Mouse (Mus musculus): Measurements from ENCODE around the gene Jade3.
"Not testable (repeated sequence)": the region's sequence is repeated elsewhere in the genome, so short reads cannot be mapped to it uniquely, and the experiment has no call there.

Gene Jade3

DNA sequence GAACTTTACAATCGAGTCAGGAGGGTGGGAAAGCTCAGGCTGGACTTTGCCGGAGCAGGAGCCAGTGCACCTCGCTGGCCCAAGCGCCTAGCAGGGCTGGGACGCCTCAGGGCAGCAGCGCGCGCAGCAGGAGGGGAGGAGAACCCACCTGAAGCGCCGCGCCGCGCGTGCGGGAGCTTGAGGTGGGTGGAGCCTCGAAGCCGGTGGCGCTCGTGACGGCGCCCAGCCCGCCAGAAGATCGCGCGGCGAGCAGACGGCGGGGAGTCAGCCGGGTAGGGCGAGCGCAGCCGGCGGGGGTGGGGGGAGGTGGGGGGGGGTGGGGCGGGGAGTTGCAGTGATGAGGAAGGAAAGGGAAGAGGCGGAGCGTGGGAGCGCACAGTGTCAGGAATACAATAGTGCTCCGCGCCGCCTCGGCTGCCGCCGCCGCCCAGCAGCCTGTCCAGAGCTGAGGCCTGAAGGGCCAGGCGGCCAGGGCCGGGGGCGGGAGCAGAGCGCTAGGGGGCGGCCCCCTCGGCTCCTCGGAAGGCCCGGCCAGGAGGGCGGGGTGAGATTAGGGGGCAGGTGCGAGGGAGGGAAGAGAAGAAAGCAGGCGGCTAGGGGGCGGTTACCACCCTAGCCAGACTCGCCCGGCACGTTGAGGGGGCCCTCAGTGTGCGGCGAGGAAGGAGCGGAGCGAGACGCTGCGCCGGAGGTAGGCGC lies at the start of gene Jade3:
TSS of gene Jade3 (plus strand) at position 549 of the 699 bp plus-strand sequence.
- peak; percentile 73 for DNase-seq

DNA sequence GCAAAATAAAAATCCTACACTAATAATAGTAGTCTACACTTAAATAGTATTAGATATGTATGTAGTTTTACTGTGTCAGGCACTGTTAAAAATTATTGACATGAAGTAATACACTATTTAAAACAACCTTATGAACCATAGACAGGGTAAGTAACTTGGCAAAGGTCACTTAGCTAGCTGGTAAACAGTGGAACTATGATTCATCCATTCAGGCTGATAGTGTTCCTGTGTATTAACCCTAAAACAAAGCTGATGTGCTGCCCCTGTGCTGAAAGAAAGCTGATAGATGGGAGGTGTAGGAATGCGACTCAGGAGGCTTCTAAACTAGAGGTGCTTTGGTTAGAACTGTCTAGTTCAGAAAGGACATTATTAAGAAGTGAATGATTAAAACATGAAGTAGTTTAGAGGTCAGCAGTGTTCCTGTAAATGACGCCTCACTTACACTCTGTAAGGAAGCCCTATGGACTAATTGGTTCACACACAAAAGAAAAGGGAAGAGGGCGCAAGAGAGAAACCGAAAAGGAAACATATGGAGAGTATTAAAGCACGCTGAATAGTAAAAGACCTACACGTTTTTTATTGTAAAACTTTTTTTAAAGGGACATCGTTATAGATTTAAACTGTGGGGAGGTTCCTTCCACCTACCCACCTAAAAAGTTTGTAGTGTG lies 46.0 kb upstream of the Jade3 start:
- no peak for DNase-seq

DNA sequence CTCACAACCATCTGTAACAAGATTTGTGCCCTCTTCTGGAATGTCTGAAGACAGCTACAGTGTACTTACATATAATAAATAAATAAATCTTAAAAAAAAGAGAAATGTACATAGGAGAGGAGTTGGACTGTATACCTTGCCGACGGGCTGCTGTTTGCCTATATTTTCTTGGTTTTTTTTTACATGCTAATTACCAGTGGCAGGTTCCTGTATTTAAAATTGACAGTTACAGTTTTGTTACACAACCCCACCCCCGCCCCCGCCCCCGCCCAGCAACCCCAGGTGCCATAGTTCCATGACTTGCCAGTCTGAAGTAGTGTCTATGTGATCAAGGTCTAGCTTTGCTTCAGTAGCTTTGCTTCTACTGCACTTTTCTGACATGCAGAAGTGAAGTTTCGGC lies 43.2 kb upstream of the Jade3 start:
- no peak for DNase-seq

DNA sequence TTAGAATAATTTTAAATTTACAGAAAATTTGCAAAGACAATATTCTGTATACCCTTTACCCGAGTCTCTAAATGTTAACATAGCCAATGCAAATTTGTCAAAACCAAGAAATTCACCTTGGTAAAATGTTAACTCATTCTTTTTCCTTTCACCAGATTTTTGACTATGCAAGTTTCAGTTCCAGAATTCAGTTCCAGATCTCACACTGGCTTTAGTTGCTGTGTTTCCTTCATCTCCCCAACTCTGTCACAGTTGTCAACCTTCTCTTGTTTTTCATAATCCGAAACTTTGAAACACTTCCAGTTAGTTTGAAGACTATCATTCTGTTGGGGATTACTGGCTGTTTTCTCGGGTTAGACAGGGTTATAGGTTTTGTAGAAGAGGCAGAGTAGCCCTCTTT lies 38.5 kb upstream of the Jade3 start:
- no peak for DNase-seq

DNA sequence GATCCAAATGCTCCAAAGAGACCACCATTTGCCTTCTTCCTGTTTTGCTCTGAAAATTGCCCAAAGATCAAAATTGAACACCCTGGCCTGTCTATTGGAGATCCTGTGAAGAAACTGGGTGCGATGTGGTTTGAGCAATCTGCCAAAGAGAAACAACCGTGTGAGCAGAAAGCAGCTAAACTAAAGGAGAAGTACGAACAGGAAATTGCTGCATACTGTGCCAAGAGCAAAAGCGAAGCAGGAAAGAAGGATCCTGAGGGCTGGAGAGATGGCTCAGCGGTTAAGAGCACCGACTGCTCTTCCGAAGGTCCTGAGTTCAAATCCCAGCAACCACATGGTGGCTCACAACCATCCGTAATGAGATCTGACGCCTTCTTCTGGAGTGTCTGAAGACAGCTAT lies 33.5 kb upstream of the Jade3 start:
- DNase-seq: not testable (repeated sequence)

DNA sequence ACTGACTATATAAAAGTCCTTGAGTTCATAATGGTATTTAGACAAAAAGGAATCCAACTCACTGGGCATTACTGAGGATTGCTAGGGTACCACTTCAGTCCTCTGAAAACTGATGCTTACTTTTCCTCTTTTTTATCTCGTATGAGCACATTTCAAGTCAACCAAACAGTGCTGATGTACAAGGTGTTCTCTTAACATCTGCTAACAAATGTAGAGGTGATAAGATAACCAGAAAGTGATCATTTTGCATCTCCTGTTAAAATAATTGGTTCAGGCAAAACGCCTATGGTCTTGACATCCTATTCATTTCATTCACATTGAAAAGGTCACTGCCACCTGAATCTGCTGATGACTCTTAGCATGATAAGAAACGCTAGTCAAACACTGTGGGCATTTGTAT lies 32.5 kb upstream of the Jade3 start:
- DNase-seq: no peak

DNA sequence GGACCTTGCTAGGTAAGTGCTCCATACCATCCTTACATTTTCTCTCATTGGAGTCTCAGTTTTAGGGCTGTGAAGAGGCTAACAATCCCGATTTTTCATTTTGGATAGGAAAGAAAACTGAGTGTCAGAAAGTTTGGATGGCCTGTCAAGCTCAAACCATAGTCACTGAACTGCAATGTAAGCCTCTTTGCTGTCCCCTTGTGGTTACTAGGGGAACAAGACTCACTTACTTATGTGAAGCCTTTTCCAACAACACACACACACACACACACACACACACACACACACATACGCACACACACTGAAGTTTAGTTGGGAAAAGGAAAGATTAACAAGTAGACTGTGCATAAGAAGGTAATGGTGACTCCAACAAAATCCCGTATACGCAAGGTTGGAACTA lies 21.4 kb upstream of the Jade3 start:
- DNase-seq: no peak

DNA sequence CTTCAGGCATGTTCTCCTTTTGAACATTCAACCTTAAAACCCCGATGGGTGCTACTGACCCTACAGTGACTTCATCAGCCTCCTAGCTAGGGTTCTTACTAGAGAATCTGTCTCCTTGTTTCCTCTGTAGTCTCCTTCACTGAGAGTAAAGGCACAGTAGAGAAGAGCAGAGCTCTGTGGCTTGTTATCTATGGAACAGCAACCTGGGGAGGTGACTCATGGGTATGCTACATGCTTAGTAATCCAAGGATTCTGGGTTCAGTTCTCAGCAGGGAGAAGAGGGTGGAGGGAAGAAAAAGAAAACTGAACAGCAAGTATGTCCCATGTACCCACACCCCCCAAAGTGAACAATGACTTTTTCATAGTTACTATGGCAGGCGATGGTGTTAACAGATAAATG lies 18.6 kb upstream of the Jade3 start:
- DNase-seq: no peak

DNA sequence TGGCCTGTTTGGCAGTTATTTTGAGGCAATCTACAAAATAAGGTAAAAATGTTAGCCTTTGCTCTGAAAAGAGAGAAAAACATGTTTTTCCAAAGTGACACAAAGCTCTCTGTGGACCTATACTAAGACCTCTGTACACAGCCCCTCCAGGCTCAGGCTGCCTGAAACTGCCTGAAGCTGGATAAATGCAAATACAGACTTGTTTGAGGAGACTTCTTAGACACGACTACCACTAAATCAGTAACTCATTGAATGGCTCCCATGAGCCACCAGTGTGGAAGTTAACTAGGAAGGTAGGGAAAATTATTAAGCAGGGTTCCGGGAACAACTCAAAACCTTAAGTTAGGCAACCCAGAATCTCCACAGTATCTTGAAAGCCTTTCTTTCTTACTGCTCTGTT lies 17.8 kb upstream of the Jade3 start:
- DNase-seq: no peak

DNA sequence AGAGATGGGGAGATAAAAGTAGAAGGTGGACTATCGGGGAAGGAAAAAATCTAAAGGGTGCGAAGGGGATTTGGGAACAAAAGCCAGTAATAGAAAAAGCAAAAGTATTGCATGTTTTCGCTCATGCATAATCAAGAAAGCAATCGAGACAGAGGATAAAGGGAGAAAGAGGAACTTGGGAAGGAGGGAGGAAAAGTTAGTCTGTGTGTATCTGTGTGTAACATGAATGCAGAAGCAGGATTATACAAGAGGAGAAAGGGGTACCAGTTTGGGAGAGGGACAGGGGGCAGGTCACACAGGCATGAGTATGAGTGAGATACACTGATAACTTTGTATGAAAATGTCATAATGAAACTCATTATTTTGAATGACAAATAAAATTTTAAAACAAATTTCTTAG lies 14.1 kb upstream of the Jade3 start:
- DNase-seq: no peak

DNA sequence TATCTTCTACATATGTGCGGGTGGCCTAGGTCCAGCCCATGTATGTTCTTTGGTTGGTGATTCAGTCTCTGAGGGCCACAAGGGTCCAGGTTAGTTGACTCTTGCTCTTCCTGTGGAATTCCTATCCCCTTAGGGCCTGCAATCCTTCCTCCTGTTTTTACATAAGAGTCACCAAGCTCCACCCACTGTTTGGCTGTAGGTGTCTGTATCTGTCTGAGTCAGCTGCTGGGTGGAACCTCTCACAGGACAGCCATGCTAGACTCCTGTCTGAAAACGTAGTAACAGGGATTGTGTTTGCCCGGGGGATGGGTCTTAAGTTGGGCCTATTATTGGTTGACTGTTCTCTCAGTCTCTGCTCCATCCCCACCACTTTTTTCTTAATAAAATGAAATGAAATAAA lies 13.3 kb upstream of the Jade3 start:
- no peak for DNase-seq

DNA sequence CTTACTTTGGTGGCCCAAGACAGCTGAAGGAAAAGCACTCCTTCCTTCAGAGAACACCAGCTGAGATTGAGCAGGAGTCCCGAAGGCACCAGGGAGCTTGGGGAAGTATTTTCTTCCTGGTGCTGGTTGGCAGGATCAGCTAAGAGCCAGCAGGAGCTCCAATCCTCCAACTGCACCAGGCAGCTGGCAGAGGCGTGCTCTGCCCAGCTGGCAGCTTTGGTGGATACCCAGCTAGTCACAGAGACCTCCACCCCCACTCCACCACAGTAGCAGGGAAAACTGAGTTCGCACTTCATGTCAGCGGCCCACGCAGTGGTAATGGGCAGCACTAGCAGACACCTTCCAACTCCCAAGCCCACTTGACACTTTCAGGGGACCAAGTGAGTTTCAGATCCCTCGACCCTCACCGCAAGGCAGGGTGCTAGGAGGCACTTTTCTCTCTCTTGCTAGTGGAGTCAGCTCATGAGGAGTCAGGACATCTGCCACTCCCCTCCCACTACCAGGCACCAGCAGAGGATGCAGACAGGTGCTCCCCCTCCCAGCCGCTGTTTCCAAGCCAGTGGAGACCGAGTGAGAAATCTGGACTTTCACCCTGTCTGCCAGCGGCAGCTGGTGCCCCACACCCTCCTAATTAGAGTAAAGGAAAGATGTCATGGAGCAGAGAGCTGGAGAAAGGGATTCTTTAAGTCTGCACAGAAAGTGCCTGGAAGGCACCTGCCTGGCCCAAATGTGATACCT lies 10.4 kb upstream of the Jade3 start:
- no peak for DNase-seq

DNA sequence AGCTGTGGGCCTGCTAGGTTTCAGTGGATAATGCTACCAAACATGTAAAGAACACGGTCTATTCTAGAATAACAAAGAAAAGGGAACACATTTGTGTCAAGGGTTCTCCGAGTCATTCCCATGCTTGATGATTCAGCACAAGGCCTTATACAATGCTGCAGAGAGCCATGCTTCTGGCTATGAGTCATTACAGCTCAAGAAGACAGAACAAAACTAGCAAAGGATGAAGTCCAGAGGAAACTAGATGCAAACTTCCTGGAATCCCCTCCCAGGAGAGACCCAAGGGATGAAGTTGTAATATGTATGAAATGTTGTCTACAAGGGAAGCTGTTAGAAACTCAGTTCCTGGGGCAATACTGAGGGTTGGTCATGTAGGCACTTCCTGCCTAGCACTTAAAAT lies 7.0 kb upstream of the Jade3 start:
- DNase-seq: no peak

DNA sequence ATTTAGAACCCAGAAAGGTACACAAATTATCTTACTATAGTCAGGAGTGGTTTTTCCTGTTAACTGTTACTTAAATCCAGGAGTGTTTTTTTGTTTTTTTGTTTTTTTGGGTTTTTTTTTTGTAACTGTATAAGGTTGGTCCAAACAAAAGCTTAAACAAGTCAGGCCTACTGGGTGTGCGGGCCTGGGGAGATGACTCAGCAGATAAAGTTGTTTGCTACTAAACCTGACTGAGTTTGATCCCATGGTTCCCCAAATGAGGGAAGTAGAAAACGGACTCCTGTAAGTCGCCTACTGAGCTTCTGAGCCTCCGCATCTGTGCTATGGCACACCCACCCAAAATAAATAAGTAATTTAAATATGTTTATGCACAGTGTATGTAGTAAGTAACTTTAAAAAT lies 6.0 kb upstream of the Jade3 start:
- no peak for DNase-seq

DNA sequence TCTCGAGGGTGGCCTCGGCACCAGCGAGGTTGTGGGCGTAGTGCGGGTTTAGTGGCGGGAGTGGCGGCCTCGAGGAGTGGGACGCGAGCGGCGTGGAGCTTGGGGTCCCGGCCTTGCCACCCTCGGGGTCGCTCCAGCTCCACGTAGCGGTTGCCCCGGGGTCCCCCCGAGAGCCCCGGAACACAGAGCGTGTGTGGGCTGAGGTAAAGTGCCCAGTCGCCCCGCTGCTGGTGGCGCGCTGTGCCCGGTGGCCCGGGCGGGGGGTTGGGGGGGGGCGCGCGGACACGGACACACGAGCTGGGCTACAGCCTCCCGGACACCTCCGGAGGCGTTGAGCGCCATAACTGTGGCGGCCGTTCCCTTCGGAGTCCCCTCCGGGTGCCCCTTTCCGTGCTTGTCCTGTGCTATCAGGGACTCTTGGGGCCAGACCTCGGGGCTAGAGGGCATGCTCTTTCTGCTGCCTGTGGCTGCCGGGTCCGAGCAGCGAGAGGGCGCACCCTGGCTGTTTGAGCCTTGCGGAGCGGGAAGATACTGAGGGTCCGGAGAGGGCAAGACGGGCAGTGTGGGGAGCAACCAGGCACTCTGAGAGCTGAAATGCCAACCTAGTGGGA lies 456 bp downstream of the Jade3 start:
- DNase-seq: peak; percentile 22

DNA sequence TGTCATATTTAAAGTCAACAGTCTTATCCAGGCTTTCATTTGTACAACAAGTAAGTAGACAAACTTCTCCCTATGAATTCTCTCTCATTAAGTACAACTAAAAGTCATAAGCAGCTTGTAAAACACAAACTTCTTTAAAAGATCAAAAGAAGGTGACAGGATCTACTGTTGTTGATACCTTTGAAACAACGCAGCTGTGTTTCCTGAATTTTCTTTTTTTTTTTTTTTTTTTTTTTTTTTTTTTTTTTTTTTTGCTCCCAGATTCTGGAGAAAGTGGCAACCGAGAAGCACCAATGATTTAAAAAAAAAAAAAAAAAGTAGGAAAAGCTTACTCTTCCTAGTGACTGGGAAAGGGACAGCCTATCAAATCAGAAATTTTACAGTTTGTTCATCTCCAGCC lies 57.7 kb downstream of the Jade3 start:
- no peak for DNase-seq

DNA sequence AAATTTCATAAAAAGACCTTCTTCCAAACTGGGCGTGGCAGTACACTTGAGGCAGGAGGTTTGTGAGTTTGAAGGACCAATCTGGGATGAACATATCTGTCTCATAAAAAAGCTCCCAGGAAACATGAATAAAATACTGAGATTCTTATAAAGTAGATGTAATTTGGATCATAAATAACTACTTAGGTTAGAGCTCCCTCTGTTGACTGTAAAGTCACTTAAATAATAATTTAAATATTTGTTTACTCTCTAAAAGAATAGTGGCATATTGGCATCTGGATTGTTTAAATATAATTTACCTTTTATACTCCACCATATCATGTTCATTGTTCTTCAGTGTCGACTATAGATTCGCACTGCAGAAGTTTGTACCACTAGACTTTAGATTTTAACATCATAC lies 72.2 kb downstream of the Jade3 start:
- no peak for DNase-seq

DNA sequence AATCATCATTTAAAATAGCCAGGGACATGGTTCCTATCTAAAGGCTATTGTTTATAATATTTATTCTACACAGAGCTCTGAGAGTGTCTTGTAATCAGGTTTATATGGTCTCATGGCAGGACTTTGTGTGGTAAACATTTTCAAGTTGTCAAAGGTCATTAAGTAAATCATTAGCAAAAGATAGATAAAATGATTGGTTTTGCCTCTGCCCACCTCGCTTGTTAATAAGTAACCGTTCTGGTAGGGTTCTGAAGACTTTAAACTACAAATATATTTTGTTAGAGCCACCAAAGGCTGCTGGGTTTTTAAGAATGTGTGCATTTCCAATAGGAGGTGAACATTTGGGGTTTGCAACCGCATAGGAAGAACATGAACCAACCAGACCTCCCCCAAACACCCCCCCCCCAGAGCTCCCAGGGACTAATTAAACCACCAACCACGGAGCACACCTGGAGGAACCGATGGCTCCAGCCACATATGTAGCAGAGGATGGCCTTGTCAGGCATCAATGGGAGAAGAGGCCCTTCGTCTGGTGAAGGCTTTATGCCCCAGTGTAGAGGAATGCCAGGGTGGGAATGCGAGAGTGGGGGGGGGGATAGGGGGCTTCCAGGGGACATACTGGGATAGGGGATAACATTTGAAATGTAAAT lies 94.9 kb downstream of the Jade3 start:
- no peak for DNase-seq

DNA sequence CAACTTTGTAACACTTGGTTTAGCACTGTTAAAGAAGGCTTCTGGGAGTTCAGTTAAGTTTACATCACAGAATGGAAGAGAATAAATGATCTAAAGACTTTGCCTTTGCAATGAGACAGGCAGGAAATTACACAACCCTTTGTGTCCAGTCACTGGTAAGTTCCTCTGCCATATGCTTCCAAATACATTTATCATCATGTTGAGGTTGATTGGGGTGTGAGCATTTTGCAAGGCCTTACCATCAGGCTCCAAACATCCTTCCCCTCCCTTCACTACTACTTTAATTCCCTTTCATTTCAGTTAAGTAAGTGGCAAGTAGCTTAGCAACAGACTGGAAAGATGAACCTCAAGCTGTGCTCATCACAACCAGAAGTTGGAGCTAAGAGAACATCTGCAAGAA lies 96.1 kb downstream of the Jade3 start:
- no peak for DNase-seq

DNA sequence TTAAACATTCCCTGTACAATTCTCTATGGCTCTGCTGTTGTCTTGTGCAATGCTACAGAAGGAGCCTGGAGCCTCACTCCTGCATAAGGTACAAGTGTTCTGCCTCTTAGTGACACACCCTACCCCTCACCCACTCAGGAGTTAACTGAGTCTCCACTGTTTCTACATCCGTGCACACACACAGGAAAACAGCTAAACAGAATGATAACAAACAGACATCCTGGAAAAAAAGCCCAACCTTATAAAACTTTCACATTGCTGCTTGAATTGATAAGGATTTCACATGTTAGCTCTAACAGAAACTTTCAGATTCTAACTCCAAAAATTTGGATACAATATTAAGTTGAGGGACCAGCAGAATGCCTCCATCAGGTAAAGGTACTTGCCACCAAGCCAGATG lies 107.1 kb downstream of the Jade3 start:
- DNase-seq: no peak

DNA sequence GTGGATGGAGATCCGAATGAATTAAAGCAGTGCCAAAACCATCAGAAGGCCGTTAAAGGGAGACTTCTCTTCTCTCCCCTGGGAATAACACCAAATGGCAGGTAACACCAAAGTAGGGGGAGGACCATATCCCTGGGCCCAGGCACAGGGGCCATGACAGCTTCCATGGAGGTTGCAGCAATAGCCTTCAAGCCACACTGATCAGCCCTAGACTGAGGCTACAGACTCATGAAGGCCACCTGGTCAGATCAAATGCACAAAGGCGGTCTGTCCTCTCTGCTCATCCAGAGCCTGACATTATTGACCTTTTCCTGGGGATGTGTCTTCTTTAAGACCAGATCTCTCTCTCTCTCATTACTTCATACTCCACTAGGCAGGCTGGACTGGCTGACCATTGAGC lies 118.4 kb downstream of the Jade3 start:
- DNase-seq: no peak

DNA sequence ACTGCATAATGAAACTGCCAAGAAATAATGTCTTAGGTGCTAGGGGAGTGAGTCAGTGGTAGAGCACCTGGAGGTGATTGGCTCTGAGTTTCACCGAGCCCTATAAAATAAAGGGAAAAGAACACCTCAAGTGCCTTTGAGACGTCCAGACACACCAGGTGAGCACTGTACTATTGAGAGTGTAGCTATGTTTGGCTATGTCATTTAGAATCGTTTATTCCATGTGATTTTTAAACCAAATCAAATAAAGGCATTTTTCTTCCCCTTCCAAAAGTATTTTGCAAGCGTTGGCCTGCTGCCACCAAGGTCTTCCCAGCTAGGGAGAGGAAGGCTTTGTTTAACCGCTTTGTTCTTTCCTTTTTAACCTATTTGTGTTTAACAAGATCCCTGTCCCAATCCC lies 122.1 kb downstream of the Jade3 start:
- DNase-seq: no peak
